Mouse (Mus musculus) MEL (cell line): Measurements from ENCODE around the gene Bcap31. TPM values are rescaled to one million over a fixed set of nuclear protein-coding genes. Genes with fewer than 3 reads are reported as not detected.

Source experiments
- DNase-seq: peaks from one replicate; pipeline ENCODE4 v3.0.0; 2011; ENCODE audit warnings: low read depth, low spot score
- H3K27ac ChIP-seq: 2 replicates; pipeline ENCODE4 v1.5.1; 2012; ENCODE audit warnings: low read depth, mild to moderate bottlenecking, control low read depth, low read length, moderate library complexity; ENCODE audit not compliant: control insufficient read depth
- H3K27me3 ChIP-seq, 2 experiments: fragments of 150-350 bp in 1 of 2; sonication (generic) in 1 of 2; 2 replicates each; pipeline ENCODE4 v1.6.1; 2012; ENCODE audit warnings: low read length in 2 of 2, mild to moderate bottlenecking in 2 of 2, improper control_type of control experiment in 1 of 2, moderate library complexity in 1 of 2; ENCODE audit not compliant: insufficient read depth in 2 of 2, control insufficient read depth in 1 of 2
- H3K36me3 ChIP-seq, 2 experiments: 2 replicates each; pipeline ENCODE4 v1.6.1; 2012 to 2014; ENCODE audit warnings: low read length in 2 of 2, improper control_type of control experiment in 1 of 2, inconsistent platforms in 1 of 2, mild to moderate bottlenecking in 1 of 2; ENCODE audit not compliant: insufficient read depth in 2 of 2, control insufficient read depth in 1 of 2
- H3K4me1 ChIP-seq, 2 experiments: fragments of 150-350 bp in 1 of 2; sonication (generic) in 1 of 2; 2 replicates each; pipeline ENCODE4 v1.6.1; 2012; ENCODE audit warnings: low read length in 2 of 2, improper control_type of control experiment in 1 of 2, mild to moderate bottlenecking in 1 of 2; ENCODE audit not compliant: insufficient read depth in 2 of 2, control insufficient read depth in 1 of 2
- H3K4me3 ChIP-seq, 2 experiments: fragments of 150-350 bp in 1 of 2; sonication (generic) in 1 of 2; 2 replicates each; pipeline ENCODE4 v1.5.1; 2012; ENCODE audit warnings: low read depth in 2 of 2, low read length in 2 of 2, mild to moderate bottlenecking in 2 of 2, moderate library complexity in 2 of 2, control low read depth in 1 of 2, improper control_type of control experiment in 1 of 2; ENCODE audit not compliant: control insufficient read depth in 1 of 2, insufficient read depth in 1 of 2
- H3K79me2 ChIP-seq: 2 replicates; pipeline ENCODE4 v1.6.1; 2012; ENCODE audit warnings: mild to moderate bottlenecking, low read length, moderate library complexity; ENCODE audit not compliant: control insufficient read depth, poor library complexity, insufficient read depth
- H3K9ac ChIP-seq: 2 replicates; pipeline ENCODE4 v1.6.1; 2012; ENCODE audit warnings: low read depth, mild to moderate bottlenecking, control low read depth, low read length, moderate library complexity; ENCODE audit not compliant: control insufficient read depth, poor library complexity, severe bottlenecking
- H3K9me3 ChIP-seq: fragments of 150-350 bp; sonication (generic); replicated peaks from 2 replicates; pipeline ENCODE4 v1.6.1; 2012; ENCODE audit warnings: mild to moderate bottlenecking, low read length, improper control_type of control experiment, moderate library complexity; ENCODE audit not compliant: insufficient read depth
- CHD1 ChIP-seq: IDR thresholded peaks from 2 replicates; pipeline ENCODE4 v1.6.1; 2012; ENCODE audit warnings: low read depth, mild to moderate bottlenecking, inconsistent platforms, low read length, improper control_type of control experiment
- CTCF ChIP-seq, 3 experiments: IDR thresholded peaks in 2 of 3; conservative IDR thresholded peaks in 1 of 3; 2 replicates each; pipeline ENCODE4 v1.5.1; 2011 to 2012; ENCODE audit warnings: low read length in 3 of 3, low read depth in 2 of 3, mild to moderate bottlenecking in 2 of 3, improper control_type of control experiment in 1 of 3, inconsistent platforms in 1 of 3, mixed read lengths in 1 of 3, moderate library complexity in 1 of 3; ENCODE audit not compliant: control insufficient read depth in 1 of 3, insufficient read depth in 1 of 3, poor library complexity in 1 of 3, severe bottlenecking in 1 of 3
- EP300 ChIP-seq, 2 experiments: IDR thresholded peaks; 2 replicates each; pipeline ENCODE4 v1.6.1; 2011; ENCODE audit warnings: improper control_type of control experiment in 2 of 2, low read length in 2 of 2, low read depth in 1 of 2, mild to moderate bottlenecking in 1 of 2
- ETS1 ChIP-seq: IDR thresholded peaks from 2 replicates; pipeline ENCODE4 v1.6.1; 2012; ENCODE audit warnings: low read depth, mild to moderate bottlenecking, inconsistent platforms, low read length, improper control_type of control experiment, moderate library complexity
- GABPA ChIP-seq: IDR thresholded peaks from 2 replicates; pipeline ENCODE4 v1.6.1; 2012; ENCODE audit warnings: low read depth, mild to moderate bottlenecking, inconsistent platforms, low read length, improper control_type of control experiment, moderate library complexity
- GATA1 ChIP-seq: IDR thresholded peaks from 2 replicates; pipeline ENCODE4 v1.6.1; 2011; ENCODE audit warnings: low read depth, low read length, improper control_type of control experiment
- JUND ChIP-seq: IDR thresholded peaks from 2 replicates; pipeline ENCODE4 v1.6.1; 2011; ENCODE audit warnings: low read depth, mild to moderate bottlenecking, improper control_type of control experiment, low read length
- KAT2A ChIP-seq: conservative IDR thresholded peaks from 2 replicates; pipeline ENCODE4 v1.6.1; 2012; ENCODE audit warnings: low read depth, low read length, improper control_type of control experiment, inconsistent platforms
- MAFK ChIP-seq: IDR thresholded peaks from 2 replicates; pipeline ENCODE4 v1.6.1; 2011; ENCODE audit warnings: low read depth, mild to moderate bottlenecking, low read length, improper control_type of control experiment, borderline replicate concordance
- MAX ChIP-seq: IDR thresholded peaks from 2 replicates; pipeline ENCODE4 v1.6.1; 2011; ENCODE audit warnings: low read length, improper control_type of control experiment
- MEF2A ChIP-seq: IDR thresholded peaks from 2 replicates; pipeline ENCODE4 v1.6.1; 2014; ENCODE audit warnings: low read depth, mild to moderate bottlenecking, inconsistent platforms, low read length, improper control_type of control experiment; ENCODE audit not compliant: poor library complexity, insufficient replicate concordance, severe bottlenecking; ENCODE audit errors: extremely low read depth
- MXI1 ChIP-seq: IDR thresholded peaks from 2 replicates; pipeline ENCODE4 v1.6.1; 2011; ENCODE audit warnings: mild to moderate bottlenecking, low read depth, low read length, improper control_type of control experiment
- MYB ChIP-seq: IDR thresholded peaks from 2 replicates; pipeline ENCODE4 v1.6.1; 2011; ENCODE audit warnings: mild to moderate bottlenecking, low read depth, low read length, improper control_type of control experiment
- MYC ChIP-seq: IDR thresholded peaks from 2 replicates; pipeline ENCODE4 v1.6.1; 2011; ENCODE audit warnings: low read depth, mild to moderate bottlenecking, low read length, improper control_type of control experiment, moderate library complexity
- NELFE ChIP-seq: IDR thresholded peaks from 2 replicates; pipeline ENCODE4 v1.6.1; 2011; ENCODE audit warnings: low read depth, low read length, improper control_type of control experiment
- POLR2A ChIP-seq, 2 experiments: IDR thresholded peaks; 2 replicates each; pipeline ENCODE4 v1.6.1; 2011 to 2012; ENCODE audit warnings: low read length in 2 of 2, mild to moderate bottlenecking in 2 of 2, control low read depth in 1 of 2, improper control_type of control experiment in 1 of 2, low read depth in 1 of 2, moderate library complexity in 1 of 2; ENCODE audit not compliant: control insufficient read depth in 1 of 2, insufficient read depth in 1 of 2, poor library complexity in 1 of 2
- POLR2AphosphoS5 ChIP-seq: IDR thresholded peaks from 2 replicates; pipeline ENCODE4 v1.6.1; 2012; ENCODE audit warnings: low read depth, borderline replicate concordance, mild to moderate bottlenecking, inconsistent platforms, low read length, moderate library complexity, mixed read lengths
- RAD21 ChIP-seq: IDR thresholded peaks from 2 replicates; pipeline ENCODE4 v1.6.1; 2011; ENCODE audit warnings: mild to moderate bottlenecking, low read depth, low read length, improper control_type of control experiment
- RCOR1 ChIP-seq: IDR thresholded peaks from 2 replicates; pipeline ENCODE4 v1.6.1; 2012; ENCODE audit warnings: low read depth, mild to moderate bottlenecking, inconsistent platforms, low read length, improper control_type of control experiment
- SMC3 ChIP-seq: IDR thresholded peaks from 2 replicates; pipeline ENCODE4 v1.6.1; 2011; ENCODE audit warnings: low read depth, low read length, improper control_type of control experiment
- TBP ChIP-seq: IDR thresholded peaks from 2 replicates; pipeline ENCODE4 v1.8.0; 2011; ENCODE audit warnings: low read depth, low read length, improper control_type of control experiment
- TCF12 ChIP-seq: IDR thresholded peaks from 2 replicates; pipeline ENCODE4 v1.6.1; 2014; ENCODE audit warnings: low read depth, mild to moderate bottlenecking, inconsistent platforms, low read length, improper control_type of control experiment, moderate library complexity
- USF2 ChIP-seq, 2 experiments: IDR thresholded peaks; 2 replicates each; pipeline ENCODE4 v1.6.1; 2011 to 2012; ENCODE audit warnings: improper control_type of control experiment in 2 of 2, low read length in 2 of 2, borderline replicate concordance in 1 of 2, inconsistent platforms in 1 of 2, low read depth in 1 of 2, mild to moderate bottlenecking in 1 of 2; ENCODE audit not compliant: insufficient read depth in 1 of 2
- ZC3H11A ChIP-seq: IDR thresholded peaks from 2 replicates; pipeline ENCODE4 v1.6.1; 2012; ENCODE audit warnings: low read depth, mild to moderate bottlenecking, inconsistent platforms, low read length, improper control_type of control experiment
- ZNF384 ChIP-seq: IDR thresholded peaks from 2 replicates; pipeline ENCODE4 v1.6.1; 2012; ENCODE audit warnings: low read depth, mild to moderate bottlenecking, inconsistent platforms, low read length, improper control_type of control experiment
- polyA plus RNA-seq, 2 experiments: library from polyadenylated mRNA; stranded (reverse) in 1 of 2; unstranded in 1 of 2; fragments of >175 nt in 1 of 2; fragments of >200 nt in 1 of 2; gene quantifications; 2 replicates each; pipeline versions ENCODE4 v1.2.1 to v1.2.4; 2012; ENCODE audit warnings: low replicate concordance in 2 of 2, low read depth in 1 of 2; ENCODE audit not compliant: insufficient read length in 2 of 2, insufficient read depth in 1 of 2, missing spikeins in 1 of 2
- total RNA-seq: library from RNA; depleted of rRNA; stranded (reverse); fragments of 300-350 nt; gene quantifications from 2 replicates; pipeline ENCODE4 v1.2.3, GENCODE M21; 2012

Gene Bcap31
- total and polyA plus RNA-seq, 3 experiments, result 164 to 214 TPM; not detected in 1

- Histone ChIP-seq H3K27me3 (no peaks in the 10 kb centered on the region), H3K9me3 (no peaks in the 10 kb centered on the region), H3K79me2 (no peaks in the 10 kb centered on the region), H3K36me3 (no peaks in the 10 kb centered on the region), H3K4me1 (peaks cover 0 to 11% of the 10 kb centered on the region in 2 experiments; a peak in 1 of 4 replicates), H3K27ac (no peak overlapping the region), H3K9ac (no peak overlapping the region), H3K4me3 (no peak overlapping the region)
- DNase-seq, result peak; percentile 75
- TF ChIP-seq RAD21 (peak; percentile 90), NELFE (no peak), ZC3H11A (peak; percentile 83), ETS1 (no peak), MYC (0 out of 2 replicates have a peak, but pooled peaks have one; percentile 20), CTCF (IDR thresholded peaks at IDR 0.05 in 2 of 3, conservative IDR thresholded peaks at IDR 0.05 in 1 of 3; ENCODE audit: control insufficient read depth in 1 of 3, insufficient read depth in 1 of 3, low read depth in 2 of 3, low read length in 3 of 3, poor library complexity in 1 of 3, severe bottlenecking in 1 of 3) (peak; percentile 89 to 97 (median 90)), MXI1 (no peak), SMC3 (peak; percentile 84), GATA1 (no peak), CHD1 (no peak)
These were observed 61.8 kb downstream of the Bcap31 start for GRCm38 (mm10) chrX:73654177-73654576.

- Histone ChIP-seq H3K36me3 (no peaks in the 10 kb centered on the region), H3K4me1 (peaks cover 0 to 11% of the 10 kb centered on the region in 2 experiments; a peak in 1 of 4 replicates), H3K79me2 (no peaks in the 10 kb centered on the region), H3K9ac (no peak overlapping the region), H3K27ac (no peak overlapping the region), H3K27me3 (no peaks in the 10 kb centered on the region)
- TF ChIP-seq TBP, result no peak
- no peak for TF ChIP-seq MAFK
- no peak for TF ChIP-seq POLR2A (IDR thresholded peaks at IDR 0.05; ENCODE audit: control insufficient read depth in 1 of 2, insufficient read depth in 1 of 2, low read depth in 1 of 2, low read length in 2 of 2, poor library complexity in 1 of 2)
- TF ChIP-seq KAT2A, result no peak
- TF ChIP-seq ETS1, result no peak
- no peak for TF ChIP-seq JUND
- no peak for TF ChIP-seq ZNF384
- no peak for TF ChIP-seq MAX
- TF ChIP-seq USF2 (IDR thresholded peaks at IDR 0.05; ENCODE audit: borderline replicate concordance in 1 of 2, insufficient read depth in 1 of 2, low read depth in 1 of 2, low read length in 2 of 2), result no peak
- no peak for TF ChIP-seq MEF2A
- TF ChIP-seq CTCF (IDR thresholded peaks at IDR 0.05 in 2 of 3, conservative IDR thresholded peaks at IDR 0.05 in 1 of 3; ENCODE audit: control insufficient read depth in 1 of 3, insufficient read depth in 1 of 3, low read depth in 2 of 3, low read length in 3 of 3, poor library complexity in 1 of 3, severe bottlenecking in 1 of 3), result no peak
- no peak for TF ChIP-seq MXI1
- no peak for TF ChIP-seq GABPA
- no peak for TF ChIP-seq RCOR1
- no peak for TF ChIP-seq EP300 (IDR thresholded peaks at IDR 0.05; ENCODE audit: low read depth in 1 of 2, low read length in 2 of 2)
- TF ChIP-seq MYB, result no peak
- TF ChIP-seq TCF12, result no peak
- TF ChIP-seq SMC3, result no peak
- no peak for TF ChIP-seq POLR2AphosphoS5
- TF ChIP-seq, all 39 proteins: peak for 0
- Histone ChIP-seq H3K9me3 (no peaks in the 10 kb centered on the region), H3K4me3 (no peak overlapping the region)
- no peak for DNase-seq
These were observed 62.6 kb downstream of the Bcap31 start for GRCm38 (mm10) chrX:73653392-73653791.
